Mouse (Mus musculus) hindbrain, postnatal 0 days (tissue): ENCODE data around the gene Papss1. TPM values are rescaled to one million over a fixed set of nuclear protein-coding genes. Genes with fewer than 3 reads are reported as not detected.

Experiments
- ATAC-seq: fragments of 200-750 bp; cut with Nextera tagmentation; 2 replicates; pipeline ENCODE4 v1.8.0; 2017; ENCODE audit warnings: mild to moderate bottlenecking, moderate TSS enrichment, moderate library complexity
- DNase-seq: peaks from one replicate; pipeline ENCODE4 v3.0.0-alpha.2; 2015; ENCODE audit warnings: low spot score
- H3K27ac ChIP-seq: fragments of 300-500 bp; sonication (generic); 2 replicates; pipeline ENCODE4 v1.5.1; 2014; ENCODE audit warnings: mild to moderate bottlenecking
- H3K27me3 ChIP-seq: fragments of 300-500 bp; sonication (generic); 2 replicates; pipeline ENCODE4 v1.6.1; 2014; ENCODE audit warnings: low read length, mixed read lengths; ENCODE audit not compliant: insufficient read depth
- H3K36me3 ChIP-seq: fragments of 300-500 bp; sonication (generic); 2 replicates; pipeline ENCODE4 v1.6.1; 2014; ENCODE audit warnings: low read length, mixed read lengths; ENCODE audit not compliant: insufficient read depth
- H3K4me1 ChIP-seq: fragments of 300-500 bp; sonication (generic); 2 replicates; pipeline ENCODE4 v1.6.1; 2014; ENCODE audit warnings: antibody characterized with exemption, low read length, mixed read lengths; ENCODE audit not compliant: insufficient read depth
- H3K4me2 ChIP-seq: fragments of 300-500 bp; sonication (generic); 2 replicates; pipeline ENCODE4 v1.6.1; 2014; ENCODE audit warnings: low read depth, mild to moderate bottlenecking, low read length, moderate library complexity, mixed read lengths
- H3K4me3 ChIP-seq: fragments of 300-500 bp; sonication (generic); 2 replicates; pipeline ENCODE4 v1.5.1; 2014; ENCODE audit warnings: low read length
- H3K9ac ChIP-seq: fragments of 300-500 bp; sonication (generic); replicated peaks from 2 replicates; pipeline ENCODE4 v1.6.1; 2014; ENCODE audit warnings: mild to moderate bottlenecking, low read length, moderate library complexity, mixed read lengths
- H3K9me3 ChIP-seq: fragments of 300-500 bp; sonication (generic); 2 replicates; pipeline ENCODE4 v1.6.1; 2016; ENCODE audit warnings: low read length, mixed read lengths
- CTCF ChIP-seq: IDR thresholded peaks from 2 replicates; pipeline ENCODE4 v1.5.1; 2016; ENCODE audit warnings: antibody characterized with exemption, control low read depth, low read depth
- WGBS: fragments of 180-500 bp; shearing (Covaris S2); extraction: QIAGEN DNeasy Blood & Tissue Kit; methylation state at CpG from one replicate; pipeline ENCODE4 v1.1.7; 2014; 5-methylcytosine and 5-hydroxymethylcytosine counted together
- polyA plus RNA-seq: library from polyadenylated mRNA; unstranded; fragments of >200 nt; fragmentation: Nextera tagmentation; extraction: Ambion mirVana; gene quantifications from 2 replicates; pipeline ENCODE4 v1.2.1, GENCODE M21; 2015
- total RNA-seq: library from RNA; depleted of rRNA; stranded (reverse); fragments of >200 nt; gene quantifications from 2 replicates; pipeline ENCODE4 v1.2.3, GENCODE M21; 2014; rRNA removed

The Papss1 gene
- total and polyA plus RNA-seq, 2 experiments from 2014 or later: 117 to 135 TPM

DNA sequence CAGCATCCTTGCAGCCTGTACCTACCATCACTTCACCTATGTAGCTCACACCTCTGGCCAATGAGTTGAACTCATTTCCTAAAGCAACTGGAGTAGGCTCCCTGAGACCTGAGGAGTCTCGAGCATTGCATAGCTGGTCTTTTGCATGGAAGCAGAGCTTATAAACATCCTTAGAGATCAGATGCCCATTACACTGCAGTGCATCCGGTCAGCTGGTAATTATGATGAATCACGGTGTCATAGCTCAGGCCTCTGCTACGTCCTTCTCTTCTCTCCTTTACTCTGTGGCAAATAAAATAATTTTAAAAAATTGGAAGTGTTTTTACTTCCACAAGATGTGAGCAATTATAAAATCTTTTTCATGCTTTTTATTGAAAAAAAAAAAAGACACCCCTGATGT is 96.1 kb downstream of the Papss1 start:
- no peaks in the 10 kb centered on the region for H3K36me3 ChIP-seq
- WGBS: 80% methylated on average over 4 of the region's 4 CpGs
- no peak overlapping the region for H3K4me3 ChIP-seq
- no peak overlapping the region for H3K4me2 ChIP-seq
- H3K9ac ChIP-seq: no peak overlapping the region
- H3K27ac ChIP-seq: no peak overlapping the region
- no peaks in the 10 kb centered on the region for H3K9me3 ChIP-seq
- no peak for ATAC-seq
- DNase-seq: no peak
- H3K4me1 ChIP-seq: no peaks in the 10 kb centered on the region
- TF ChIP-seq CTCF: no peak
- H3K27me3 ChIP-seq: no peaks in the 10 kb centered on the region

DNA sequence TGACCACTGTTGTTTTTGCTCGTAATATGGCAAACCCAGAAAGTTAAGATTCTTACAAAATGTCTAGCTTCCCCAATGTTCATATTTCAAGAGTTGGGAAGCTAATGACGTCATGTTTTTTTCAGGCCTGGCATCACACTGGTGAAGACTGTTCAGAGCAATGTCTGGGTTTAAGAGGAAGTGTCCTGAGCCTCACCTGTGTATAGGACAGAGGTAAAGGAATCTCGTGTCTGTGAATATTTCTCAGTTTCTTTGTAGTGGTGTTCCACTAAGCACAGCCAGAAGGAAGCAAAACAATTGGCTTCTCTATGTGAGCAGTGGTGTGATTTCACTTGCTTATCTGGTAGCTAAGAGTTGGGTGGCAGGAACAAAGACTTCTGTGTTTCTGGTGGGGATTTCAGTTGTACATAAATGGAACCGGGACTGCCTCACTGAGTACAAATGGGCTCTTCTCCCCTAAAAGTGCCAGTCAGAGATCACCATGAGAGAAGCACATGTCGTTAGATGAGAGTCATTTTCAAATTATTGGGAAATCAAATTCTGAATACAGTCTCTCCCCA is 98.1 kb downstream of the Papss1 start:
- 0 out of 2 replicates have a peak, but pooled peaks have one; percentile 35 for ATAC-seq
- 73% methylated on average over 5 of the region's 5 CpGs for WGBS

DNA sequence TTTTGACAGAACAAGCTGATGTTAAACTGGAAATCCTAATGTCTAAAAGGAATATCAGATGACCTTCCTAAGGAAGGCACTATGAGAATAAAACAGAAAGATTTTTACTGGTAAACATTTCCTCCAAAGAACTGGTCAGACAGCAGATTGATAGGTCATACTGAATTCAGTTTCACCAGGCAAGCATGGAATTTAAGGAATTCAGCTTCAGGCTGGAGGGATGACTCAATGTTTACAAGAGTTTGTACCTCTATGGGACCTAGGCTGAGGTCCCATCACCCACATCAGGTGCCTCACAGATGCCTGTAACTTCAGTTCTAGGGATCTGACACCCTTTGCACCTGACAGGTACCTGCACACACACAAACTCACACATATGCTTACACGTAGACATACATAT is 105.3 kb downstream of the Papss1 start:
- H3K9ac ChIP-seq: no peak overlapping the region
- 89% methylated on average over 1 of the region's 1 CpGs for WGBS
- no peak overlapping the region for H3K4me2 ChIP-seq
- no peak overlapping the region for H3K27ac ChIP-seq
- ATAC-seq (no peak), DNase-seq (no peak)
- H3K4me3 ChIP-seq: no peak overlapping the region
- TF ChIP-seq CTCF: no peak
- no peaks in the 10 kb centered on the region for H3K36me3 ChIP-seq
- H3K9me3 ChIP-seq: no peaks in the 10 kb centered on the region
- H3K4me1 ChIP-seq: no peaks in the 10 kb centered on the region
- no peaks in the 10 kb centered on the region for H3K27me3 ChIP-seq

More for the DNA sequence above, 98.1 kb downstream of the Papss1 start:
- Histone ChIP-seq H3K27ac (no peak overlapping the region), H3K4me2 (no peak overlapping the region), H3K9ac (no peak overlapping the region), H3K4me1 (no peaks in the 10 kb centered on the region), H3K4me3 (no peak overlapping the region), H3K27me3 (no peaks in the 10 kb centered on the region), H3K36me3 (no peaks in the 10 kb centered on the region), H3K9me3 (no peaks in the 10 kb centered on the region)
- TF ChIP-seq CTCF: no peak
- no peak for DNase-seq

DNA sequence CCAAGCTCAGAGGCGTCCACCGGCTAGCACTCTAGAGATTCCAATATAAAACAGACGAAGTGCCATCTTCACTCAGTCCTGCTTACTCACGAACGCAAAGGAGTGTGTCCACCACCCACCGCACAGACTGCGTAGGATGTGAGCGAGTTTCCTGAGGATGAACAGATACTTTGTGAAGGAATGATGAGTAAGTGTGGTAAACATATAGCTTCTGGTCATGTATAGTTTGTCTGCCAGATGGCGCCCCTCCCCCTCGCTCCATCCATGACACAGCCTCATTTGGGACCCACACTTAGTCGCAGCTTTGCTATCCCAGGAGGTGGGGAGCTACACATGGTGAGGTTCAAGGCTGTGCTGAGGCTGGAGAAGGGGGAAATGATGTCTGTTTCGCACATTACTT is 121.5 kb downstream of the Papss1 start:
- H3K9ac ChIP-seq: no peak overlapping the region
- no peak overlapping the region for H3K27ac ChIP-seq
- no peak for DNase-seq
- H3K27me3 ChIP-seq: no peaks in the 10 kb centered on the region
- no peaks in the 10 kb centered on the region for H3K4me1 ChIP-seq
- 82% methylated on average over 12 of the region's 12 CpGs for WGBS
- no peaks in the 10 kb centered on the region for H3K9me3 ChIP-seq
- H3K4me2 ChIP-seq: no peak overlapping the region
- TF ChIP-seq CTCF: no peak
- no peaks in the 10 kb centered on the region for H3K36me3 ChIP-seq
- ATAC-seq: no peak
- H3K4me3 ChIP-seq: no peak overlapping the region

DNA sequence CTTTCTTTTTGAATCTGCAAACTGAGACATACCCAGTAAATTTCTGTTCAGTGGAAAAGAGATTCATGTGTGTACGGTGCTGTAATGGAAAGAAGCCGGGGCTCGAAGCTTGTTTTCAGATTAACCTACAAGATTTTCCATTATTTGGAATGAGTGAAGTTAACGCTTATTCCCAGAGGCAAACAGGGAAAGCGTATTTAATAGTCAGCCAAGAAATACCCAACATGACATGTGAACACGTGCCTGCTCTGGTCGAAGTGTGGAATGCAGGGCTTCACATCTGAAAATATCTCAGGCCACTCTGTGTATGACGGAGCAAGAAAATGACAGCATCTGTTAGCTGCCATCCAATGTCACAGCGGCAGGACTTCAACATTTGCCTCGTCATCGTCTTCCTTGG is 125.4 kb downstream of the Papss1 start:
- Histone ChIP-seq H3K36me3 (no peaks in the 10 kb centered on the region), H3K4me2 (no peak overlapping the region), H3K27ac (no peak overlapping the region), H3K9ac (no peak overlapping the region), H3K4me1 (no peaks in the 10 kb centered on the region), H3K27me3 (no peaks in the 10 kb centered on the region), H3K9me3 (no peaks in the 10 kb centered on the region), H3K4me3 (no peak overlapping the region)
- ATAC-seq (no peak), DNase-seq (no peak)
- WGBS: 83% methylated on average over 11 of the region's 11 CpGs
- no peak for TF ChIP-seq CTCF

DNA sequence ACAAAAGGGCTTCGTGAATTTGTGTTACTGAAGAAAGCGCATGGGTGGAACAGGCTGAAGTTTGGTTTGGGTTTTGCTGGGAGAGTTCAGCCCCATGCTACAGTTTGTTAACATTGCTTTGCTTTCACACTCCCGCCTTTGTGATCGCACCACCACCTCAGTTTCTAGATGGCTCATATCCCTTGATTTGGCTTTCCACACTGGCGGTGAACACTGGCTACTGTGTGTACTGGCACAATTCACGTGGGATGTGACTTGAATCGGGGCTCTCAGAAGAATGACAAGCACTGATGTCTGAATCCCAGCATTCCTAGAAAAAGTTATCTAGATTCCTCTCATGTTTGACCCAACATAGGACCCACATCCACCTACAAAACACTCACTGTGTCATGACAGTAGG is 126.0 kb downstream of the Papss1 start:
- WGBS: 77% methylated on average over 7 of the region's 7 CpGs
- ATAC-seq: peak; percentile 67

DNA sequence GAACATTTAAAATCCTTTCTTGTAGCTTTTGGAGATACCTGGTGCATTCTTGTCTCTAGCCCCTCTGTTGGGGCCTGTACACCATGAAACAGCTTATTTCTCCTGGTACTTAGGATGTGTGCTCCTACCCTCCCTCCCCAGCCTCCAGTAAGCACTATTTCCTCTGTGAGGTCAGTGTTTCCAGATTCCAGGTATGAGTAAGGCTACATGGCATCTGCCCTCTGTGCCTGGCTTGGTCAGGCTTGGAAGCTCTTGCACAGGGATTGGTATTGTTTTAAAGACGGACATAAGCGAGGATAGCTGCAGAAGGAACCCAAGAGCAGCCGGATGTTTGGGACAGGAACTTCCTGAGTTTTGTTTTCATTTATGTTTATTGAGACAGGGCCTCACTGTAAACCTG is 126.6 kb downstream of the Papss1 start:
- H3K9me3 ChIP-seq: no peaks in the 10 kb centered on the region
- no peaks in the 10 kb centered on the region for H3K36me3 ChIP-seq
- no peaks in the 10 kb centered on the region for H3K4me1 ChIP-seq
- no peak for TF ChIP-seq CTCF
- no peak overlapping the region for H3K4me2 ChIP-seq
- no peak overlapping the region for H3K4me3 ChIP-seq
- DNase-seq (no peak), ATAC-seq (no peak)
- H3K27me3 ChIP-seq: no peaks in the 10 kb centered on the region
- WGBS: 89% methylated on average over 3 of the region's 3 CpGs
- H3K9ac ChIP-seq: no peak overlapping the region
- H3K27ac ChIP-seq: no peak overlapping the region

More for the DNA sequence above, 126.0 kb downstream of the Papss1 start:
- Histone ChIP-seq H3K27me3 (no peaks in the 10 kb centered on the region), H3K36me3 (no peaks in the 10 kb centered on the region), H3K4me3 (no peak overlapping the region), H3K9me3 (no peaks in the 10 kb centered on the region), H3K4me1 (no peaks in the 10 kb centered on the region), H3K27ac (no peak overlapping the region), H3K9ac (no peak overlapping the region), H3K4me2 (no peak overlapping the region)
- DNase-seq: peak; percentile 20
- no peak for TF ChIP-seq CTCF

Other genes with a start within 250 kb of the Papss1 start
- gene Sgms2, start 73.4 kb upstream of the Papss1 start, total RNA-seq: 2.8 and 3.9 TPM in 2 replicates
- 3.8 and 4.2 TPM in 2 replicates for gene Sgms2, start 73.4 kb upstream of the Papss1 start, polyA plus RNA-seq